Mouse (Mus musculus) right cerebral cortex, postnatal 4 days (tissue): ENCODE data around the gene Fbxo36.

Experiments used
- DNase-seq: peaks from one replicate; pipeline ENCODE4 v3.0.0-alpha.2; 2022

The Fbxo36 gene

DNA sequence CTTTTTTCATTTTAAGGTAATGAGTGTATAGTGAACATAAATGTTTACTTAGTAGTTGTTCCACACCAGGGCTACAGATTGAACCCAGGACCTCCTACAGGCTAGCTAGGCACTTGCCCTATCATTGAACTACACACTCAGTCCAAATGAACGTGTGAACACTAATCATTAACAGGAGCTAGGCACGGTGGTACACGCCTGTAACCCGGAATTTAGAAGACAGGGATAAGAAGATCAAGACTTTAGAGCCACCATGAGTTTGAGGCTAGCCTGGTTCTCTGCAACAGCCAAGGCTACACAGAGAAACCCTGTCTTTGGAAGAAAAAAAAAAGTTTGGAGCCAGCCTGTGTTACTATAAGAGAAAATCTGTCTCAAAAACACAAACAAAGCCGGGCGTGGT is 20.0 kb downstream of the Fbxo36 start:
- no peak for DNase-seq

GRCm38 (mm10) chr1:84860360-84861254 is 21.0 kb downstream of the Fbxo36 start:
- no peak for DNase-seq

- no peak for DNase-seq
Observed at GRCm38 (mm10) chr1:84861255-84861630, 21.6 kb downstream of the Fbxo36 start.

DNA sequence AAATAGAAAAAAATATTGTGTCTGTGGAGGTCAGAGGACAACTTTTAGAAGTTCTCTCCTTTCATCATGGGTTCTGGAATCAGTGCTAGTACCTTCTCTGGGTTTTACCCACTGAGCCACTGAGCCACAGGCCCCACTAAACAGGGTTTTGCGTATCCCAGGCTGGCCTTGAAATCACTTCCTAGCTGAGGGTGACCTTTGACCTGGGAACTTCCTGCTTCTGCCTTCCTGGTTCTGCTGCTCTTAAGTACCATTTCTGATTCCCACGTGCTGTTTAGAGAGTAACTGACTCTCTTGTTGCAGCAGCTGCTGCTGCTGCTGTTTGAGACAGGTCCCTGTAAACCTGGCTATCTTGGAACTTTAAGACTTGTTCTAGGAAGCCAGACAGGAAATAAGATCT is 25.0 kb downstream of the Fbxo36 start:
- DNase-seq: no peak

DNA sequence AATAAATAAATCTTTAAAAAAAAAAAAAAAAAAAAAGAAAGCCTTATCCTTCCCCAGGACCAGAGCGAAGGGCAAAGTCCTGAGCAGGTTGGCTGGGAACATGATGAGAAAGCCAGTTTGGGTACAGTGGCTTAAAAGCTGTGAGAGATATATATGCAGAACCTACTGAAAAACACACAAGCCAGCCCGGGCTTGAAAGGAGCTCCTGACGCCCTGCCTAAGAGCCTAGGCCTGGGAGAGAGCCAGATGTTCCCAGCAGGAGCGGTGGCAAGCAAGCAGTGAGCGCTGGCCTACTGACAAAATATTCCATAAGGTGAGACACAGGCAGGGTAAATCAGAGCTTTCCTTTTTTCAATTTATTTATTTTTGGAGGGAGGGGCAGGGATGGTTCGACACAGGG is 26.6 kb downstream of the Fbxo36 start:
- no peak for DNase-seq

- DNase-seq: no peak
Observed at GRCm38 (mm10) chr1:84866706-84867230, 27.1 kb downstream of the Fbxo36 start.

- no peak for DNase-seq
Observed at GRCm38 (mm10) chr1:84868311-84868710, 28.7 kb downstream of the Fbxo36 start.

- no peak for DNase-seq
Observed at GRCm38 (mm10) chr1:84868841-84869240, 29.2 kb downstream of the Fbxo36 start.

DNA sequence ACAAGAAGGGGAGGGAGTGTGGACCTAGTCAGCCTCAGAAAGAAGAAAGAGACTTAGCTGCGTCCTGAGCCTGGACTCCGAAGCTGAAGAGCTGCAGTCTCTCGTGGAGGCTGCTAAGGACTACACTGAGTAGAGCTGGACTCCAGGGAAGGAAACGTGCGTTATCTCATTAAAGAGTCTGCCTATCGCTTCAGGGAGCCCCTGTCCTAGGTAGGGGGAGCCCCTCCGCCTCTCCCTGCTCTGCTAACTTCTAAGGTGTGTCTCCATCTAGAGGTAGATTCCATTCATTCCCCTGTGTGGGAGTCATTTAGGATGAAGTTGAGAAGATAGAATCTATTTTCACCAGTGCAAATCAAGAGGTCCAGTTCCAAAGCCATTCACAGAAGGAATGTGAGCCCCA is 29.9 kb downstream of the Fbxo36 start:
- DNase-seq: no peak

- no peak for DNase-seq
Observed at GRCm38 (mm10) chr1:84871131-84871530, 31.5 kb downstream of the Fbxo36 start.

DNA sequence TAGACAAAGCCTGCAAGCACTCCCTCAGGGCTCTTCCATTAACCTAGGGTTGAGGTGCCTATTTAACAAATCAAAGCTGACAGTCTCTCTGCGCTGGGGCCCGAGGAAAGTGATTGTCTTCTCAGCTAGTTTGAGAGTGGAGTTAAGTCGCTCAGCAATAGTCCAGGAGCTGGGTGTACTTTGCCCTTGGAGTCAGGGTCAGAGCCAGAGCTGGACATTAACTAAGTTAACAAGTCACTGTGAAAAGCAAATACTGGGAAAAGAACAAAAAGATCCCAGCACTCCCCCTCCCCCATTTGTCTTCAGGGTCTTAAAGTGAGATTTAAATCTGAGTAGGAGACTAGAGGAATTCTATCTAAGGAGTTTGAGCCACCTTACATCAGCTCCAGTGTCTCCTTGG is 32.5 kb downstream of the Fbxo36 start:
- no peak for DNase-seq

- no peak for DNase-seq
Observed at GRCm38 (mm10) chr1:84872939-84873338, 33.3 kb downstream of the Fbxo36 start.

DNA sequence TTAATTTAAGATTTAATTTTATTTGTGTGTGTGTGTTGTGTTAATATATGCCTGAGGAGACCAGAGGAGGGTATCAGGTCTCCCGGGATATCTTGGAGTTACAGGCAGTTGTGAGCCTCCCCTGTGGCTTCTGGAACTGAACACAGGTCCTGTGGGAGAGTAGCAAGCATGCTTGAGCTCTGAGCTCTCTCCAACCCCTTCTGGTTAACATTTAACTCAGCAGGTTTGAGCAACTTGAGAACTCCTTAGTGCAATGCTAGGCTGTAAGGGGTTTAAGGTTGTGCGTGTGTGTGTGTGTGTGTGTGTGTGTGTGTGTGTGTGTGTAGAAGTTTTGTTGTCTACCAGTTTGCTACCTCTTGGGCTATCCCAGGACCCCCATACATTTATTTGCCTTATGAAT is 37.9 kb downstream of the Fbxo36 start:
- DNase-seq: no peak

- no peak for DNase-seq
Observed at GRCm38 (mm10) chr1:84879571-84880120, 40.0 kb downstream of the Fbxo36 start.

DNA sequence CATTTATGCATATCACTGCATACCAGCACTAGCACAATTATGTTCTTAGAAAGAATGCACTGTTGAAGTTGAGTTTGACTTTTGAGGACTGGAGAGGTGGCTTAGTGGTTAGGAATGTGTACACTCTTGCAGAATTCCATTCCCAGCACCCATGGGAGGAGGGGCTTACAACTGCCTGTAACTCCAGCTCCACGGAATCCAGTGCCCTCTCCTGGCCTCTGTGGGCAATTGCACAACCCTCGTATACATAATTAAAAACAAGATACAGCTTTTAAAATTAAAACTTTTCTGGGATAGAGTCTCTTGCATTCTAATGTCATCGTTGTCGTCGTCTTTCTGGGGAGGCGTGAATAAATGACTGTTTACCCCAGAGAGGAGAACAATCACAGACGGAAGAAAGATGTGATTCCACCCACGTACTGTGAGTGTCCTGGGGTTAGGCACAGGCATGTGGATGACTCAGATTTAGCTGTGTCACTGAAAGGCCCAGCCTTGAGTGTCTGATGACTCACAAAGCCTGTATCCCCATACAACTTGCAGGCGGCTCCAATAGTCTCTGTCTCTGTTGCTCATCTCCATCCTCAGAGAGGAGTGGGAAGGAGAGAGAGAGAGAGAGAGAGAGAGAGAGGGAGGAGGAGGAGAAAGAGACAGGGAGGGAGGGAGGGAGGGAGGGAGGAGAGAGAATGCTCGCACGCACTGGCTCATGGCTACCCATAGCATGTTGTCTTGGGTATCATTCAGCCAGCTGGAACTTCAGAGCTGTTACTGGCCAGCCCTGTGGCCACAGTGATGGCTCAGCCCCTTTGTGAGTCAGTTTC is 41.8 kb downstream of the Fbxo36 start:
- DNase-seq: no peak

DNA sequence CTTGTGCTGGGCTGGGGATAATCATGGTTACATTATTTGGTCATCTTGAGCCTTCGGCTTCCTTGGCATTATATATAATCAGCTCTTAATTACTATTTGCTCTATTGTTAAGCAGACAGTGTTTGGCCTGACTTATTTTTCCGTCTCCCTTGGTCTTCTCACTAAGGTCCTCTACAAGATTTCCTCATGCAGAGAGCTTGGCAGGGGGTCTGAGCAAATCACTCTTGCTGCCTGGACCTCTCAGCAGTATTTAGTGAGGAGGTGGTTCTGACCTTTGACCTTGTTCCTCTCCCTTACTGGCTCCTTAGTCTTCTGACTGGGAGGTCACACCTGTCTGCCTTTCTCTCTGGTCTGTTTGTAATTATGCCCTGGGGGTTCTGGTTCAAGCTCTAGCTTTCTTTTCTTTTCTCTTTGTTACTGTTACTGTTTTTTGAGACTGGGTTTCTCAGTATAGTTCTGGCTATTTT is 42.5 kb downstream of the Fbxo36 start:
- DNase-seq: no peak

GRCm38 (mm10) chr1:84882937-84883336 is 43.3 kb downstream of the Fbxo36 start:
- DNase-seq: no peak

DNA sequence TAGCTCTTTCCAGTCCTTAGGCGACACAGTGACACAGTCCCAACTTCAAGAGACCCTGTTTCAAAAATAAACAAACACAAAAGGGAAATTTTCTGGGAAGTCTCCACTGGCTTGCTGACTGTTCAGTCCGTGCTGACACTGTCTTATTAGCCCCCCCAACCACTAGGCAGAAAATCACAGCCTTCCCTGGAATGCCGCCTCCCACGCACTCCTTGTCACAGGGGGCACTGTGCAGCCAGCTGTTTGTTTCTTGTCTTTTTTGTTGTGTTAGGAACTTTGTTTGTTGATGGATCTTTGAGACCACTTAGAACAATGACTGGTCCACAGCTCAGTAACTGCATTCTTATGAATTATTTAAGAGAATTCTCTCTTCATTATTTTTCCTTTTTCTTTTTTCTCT is 44.2 kb downstream of the Fbxo36 start:
- DNase-seq: no peak

- DNase-seq: no peak
Observed at GRCm38 (mm10) chr1:84885174-84885573, 45.5 kb downstream of the Fbxo36 start.

DNA sequence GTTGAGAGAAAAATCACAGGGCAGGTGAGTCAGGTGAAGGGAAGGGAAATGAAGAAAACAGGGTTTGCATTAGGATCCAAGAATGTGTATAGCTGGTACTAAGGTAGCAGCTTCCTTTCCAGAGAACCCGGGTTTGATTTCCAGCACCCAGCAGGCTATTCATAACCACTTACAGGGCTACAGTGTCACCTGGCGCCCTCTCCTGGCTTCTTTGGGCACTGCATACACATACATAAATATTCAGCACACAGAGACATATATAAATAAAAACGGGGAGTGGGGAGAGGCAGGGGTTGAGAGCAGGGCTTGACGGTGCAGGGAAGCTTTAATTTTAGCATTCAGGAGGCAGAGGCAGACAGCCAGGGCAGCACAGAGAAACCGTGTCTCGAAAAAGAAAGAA is 46.3 kb downstream of the Fbxo36 start:
- no peak for DNase-seq

DNA sequence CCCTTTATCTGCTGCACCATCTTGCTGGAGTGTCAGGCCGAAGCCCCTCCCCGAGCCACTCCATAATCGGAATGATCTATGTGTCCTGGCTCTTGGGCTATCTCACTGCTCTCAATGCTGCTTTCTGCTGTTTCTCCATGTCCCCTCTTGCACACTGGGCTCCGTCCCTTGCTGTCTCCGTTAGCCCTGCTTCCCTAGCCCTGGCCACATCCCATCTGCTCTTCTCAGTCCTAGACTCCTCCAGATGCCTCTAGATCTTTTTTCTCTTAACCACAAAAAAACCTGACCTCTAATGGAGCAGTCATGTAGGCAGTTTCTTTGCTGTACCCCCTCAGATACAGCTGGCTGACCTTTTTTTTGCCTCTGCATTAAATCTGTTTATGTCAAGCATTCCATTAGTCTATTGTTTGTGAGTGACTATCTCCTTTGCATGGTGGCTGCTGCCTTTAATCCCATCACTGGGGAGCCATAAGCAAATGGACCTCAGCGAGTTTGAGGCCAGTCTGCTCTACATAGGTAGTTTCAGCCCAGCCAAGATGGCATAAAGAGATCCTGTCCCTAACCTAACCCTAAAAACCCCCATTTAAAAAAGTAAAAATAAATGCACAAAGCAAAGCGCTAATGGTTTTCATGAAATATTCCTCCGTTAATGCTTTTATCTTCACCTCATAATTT is 49.8 kb downstream of the Fbxo36 start:
- no peak for DNase-seq

DNA sequence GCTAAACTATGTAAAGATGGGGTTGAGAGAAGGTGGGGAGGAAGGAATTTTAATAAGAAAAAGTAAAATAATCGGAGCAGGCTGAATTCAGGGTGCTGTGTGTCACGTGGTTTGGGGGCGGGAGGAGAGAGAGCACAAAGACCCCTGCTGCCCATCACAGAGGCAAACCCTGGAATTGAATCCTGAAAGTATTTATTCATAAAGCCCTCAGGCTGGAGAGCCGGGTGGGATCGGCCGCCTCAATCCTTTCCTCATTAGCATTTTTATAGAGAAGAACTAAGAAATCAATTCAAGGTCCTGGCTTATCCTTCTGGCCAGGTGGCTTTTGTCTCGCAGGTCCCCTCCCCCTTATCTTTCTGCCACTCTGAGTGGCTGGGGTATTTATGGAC is 50.4 kb downstream of the Fbxo36 start:
- no peak for DNase-seq

- DNase-seq: no peak
Observed at GRCm38 (mm10) chr1:84890503-84890902, 50.9 kb downstream of the Fbxo36 start.
